20 mouse cellular contexts compared by ENCODE assay signal in genomic region chr13:73320048-73320447, GRCm38 (mm10). TPM values are rescaled to one million over a fixed set of nuclear protein-coding genes. Genes with fewer than 3 reads are reported as not detected.
"Had no signal": no experiment of that assay in that cellular context is flagged by ENCODE, and none has a peak within 500 bp of the region (broad histone marks: within the 10 kb centered on the region; RNA-seq: fewer than 3 reads in every experiment).

No protein-coding gene starts in this region.

- H3K9ac ChIP-seq: neural tube, embryonic 12.5 days; neural tube, embryonic 13.5 days; neural tube, embryonic 15.5 days; stomach, embryonic 15.5 days had no signal

- H3K27ac ChIP-seq: neural tube, embryonic 12.5 days; neural tube, embryonic 13.5 days; neural tube, embryonic 15.5 days; stomach, embryonic 15.5 days had no signal

- H3K4me3 ChIP-seq: neural tube, embryonic 12.5 days; neural tube, embryonic 13.5 days; neural tube, embryonic 15.5 days; stomach, embryonic 15.5 days had no signal

- DNase-seq: retina, postnatal 1 day; right cerebral cortex, adult 18-20 months; right cerebral cortex, postnatal 14 days; right cerebral cortex, postnatal 25 days; right cerebral cortex, postnatal 4 days; spleen, adult 18-20 months; thymus, adult 18-20 months; thymus, adult 2 months; thymus, postnatal 14 days; thymus, postnatal 25 days; thymus, postnatal 36 days; thymus, postnatal 4 days had no signal

- H3K4me2 ChIP-seq: neural tube, embryonic 12.5 days; neural tube, embryonic 13.5 days; neural tube, embryonic 15.5 days; stomach, embryonic 15.5 days had no signal

- H3K9me3 ChIP-seq: neural tube, embryonic 15.5 days; stomach, embryonic 15.5 days had no signal

- H3K27me3 ChIP-seq: neural tube, embryonic 12.5 days; neural tube, embryonic 13.5 days; neural tube, embryonic 15.5 days; stomach, embryonic 15.5 days had no signal

- H3K4me1 ChIP-seq: neural tube, embryonic 12.5 days; neural tube, embryonic 13.5 days; neural tube, embryonic 15.5 days; stomach, embryonic 15.5 days had no signal

RNA-seq across cellular contexts. Expression of gene Irx4, which starts 59.8 kb away (rescaled TPM):
- total RNA-seq: neutrophil, adult 5-6 weeks had no signal
- polyA plus RNA-seq: stomach, embryonic 14.5 days; testis, adult 2 months; urinary bladder, adult 2 months had no signal
